Mouse (Mus musculus): ENCODE measurements at regions not wholly inside any gene's neighbourhood (a gene's known extent, or its start where the extent isn't known, plus 50 kb on each side); places are given as distances from the start of the nearest gene placed in this dataset.

DNA sequence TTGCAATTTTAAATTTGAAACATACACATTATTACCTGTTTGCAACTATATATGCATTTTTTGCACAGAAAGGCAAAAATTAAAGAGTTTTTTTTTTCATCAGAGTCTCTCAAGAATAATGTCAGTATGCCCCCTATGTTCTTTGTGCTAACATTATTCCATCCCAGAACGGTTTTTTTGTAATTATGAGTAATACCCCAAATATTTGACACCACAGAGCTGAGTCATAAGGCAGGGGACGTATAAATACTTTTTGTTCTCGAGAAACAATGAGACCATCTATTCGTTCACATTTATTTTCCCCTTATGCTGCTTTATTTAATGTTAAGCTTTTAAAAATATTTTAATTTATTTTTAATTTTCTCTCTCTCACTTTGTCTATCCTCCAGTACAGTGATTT, 578.5 kb downstream of the Cetn3 start:
- in situ Hi-C loops (cut with MboI, MseI): no loop called here

DNA sequence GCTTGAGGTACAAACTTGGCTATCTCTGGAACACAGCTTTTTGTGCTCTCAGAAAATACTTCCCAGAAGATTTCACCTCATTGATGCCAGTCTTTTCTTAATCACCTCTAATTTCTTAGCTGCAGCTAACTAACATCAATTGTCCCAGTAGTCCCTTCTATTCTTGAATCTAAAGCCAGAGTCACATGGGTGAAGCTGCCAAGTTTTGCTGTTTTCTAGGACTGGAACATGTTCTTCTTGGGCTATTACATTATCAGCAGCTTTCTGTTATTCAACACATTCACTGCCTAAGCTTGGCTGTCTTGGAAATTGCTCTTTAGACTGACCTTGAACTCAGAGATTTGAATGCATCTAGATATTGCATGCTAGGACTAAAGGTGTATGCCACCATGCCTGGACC, 583.9 kb downstream of the Cetn3 start:
- in situ Hi-C loops (cut with MboI, MseI): no loop called here

DNA sequence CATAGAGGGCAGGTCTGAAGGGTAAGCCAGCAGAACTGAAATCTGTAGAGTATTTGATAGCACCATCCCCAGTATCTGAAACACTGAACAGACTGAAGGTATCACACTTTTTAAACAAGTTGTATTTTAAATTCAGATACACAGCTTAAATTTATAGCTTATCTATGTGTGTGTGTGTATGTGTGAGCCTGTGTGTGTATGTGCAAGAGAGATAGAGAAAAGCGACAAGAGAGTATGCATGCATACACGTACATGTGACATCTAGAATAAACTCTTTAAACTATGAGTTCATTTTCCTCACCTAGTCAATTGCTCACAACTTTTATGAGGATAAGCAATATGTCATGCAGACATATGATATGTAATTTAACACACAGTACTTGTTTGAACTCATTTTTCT, 588.7 kb downstream of the Cetn3 start:
- in situ Hi-C loops (cut with MboI, MseI): loop anchor here in 1 of 2 experiments (10.0 kb wide), 1 partner anchor 493 kb away; no protein-coding TSS in a partner anchor

DNA sequence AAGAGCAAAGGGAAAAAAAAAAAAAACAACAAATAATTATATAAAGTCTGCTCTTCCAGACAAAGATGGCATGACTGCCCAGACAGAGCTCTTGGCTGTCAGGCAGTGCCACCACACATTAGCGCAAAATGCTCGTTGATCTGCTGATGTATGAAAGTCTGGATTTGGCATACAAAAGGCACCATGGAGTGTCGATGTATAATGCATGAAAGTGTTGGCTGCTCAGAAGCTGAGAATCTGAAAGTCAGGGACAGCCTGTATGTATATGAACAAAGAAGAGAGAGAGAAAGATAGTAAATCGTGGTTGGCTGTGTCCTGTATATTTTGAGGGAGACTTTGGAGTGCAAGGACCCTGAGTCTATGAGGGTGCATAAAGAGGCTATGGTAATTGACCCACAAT, 589.7 kb downstream of the Cetn3 start:
- in situ Hi-C loops (cut with MboI, MseI): loop anchor here in 1 of 2 experiments (10.0 kb wide), 1 partner anchor 492 kb away; no protein-coding TSS in a partner anchor

DNA sequence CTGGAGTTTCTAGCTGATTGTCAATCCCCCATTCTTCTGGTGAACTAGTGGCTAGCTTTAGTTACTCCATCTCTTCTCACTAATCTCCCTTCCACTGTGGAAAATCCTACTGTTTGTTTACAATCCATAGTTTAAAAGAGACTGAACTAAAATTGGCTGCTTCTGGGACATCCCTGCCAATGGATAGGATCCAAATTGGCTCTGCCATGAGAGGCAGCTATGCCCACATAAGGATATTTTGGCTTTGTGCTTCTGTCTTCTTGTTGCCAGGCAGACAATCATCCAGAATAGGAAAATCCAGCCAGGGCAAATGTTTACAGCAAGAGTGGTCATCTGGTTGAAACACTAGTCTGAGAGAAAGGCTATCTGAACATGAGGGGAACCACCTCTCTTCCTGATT, 610.0 kb downstream of the Cetn3 start:
- in situ Hi-C loops (cut with MboI, MseI): no loop called here

DNA sequence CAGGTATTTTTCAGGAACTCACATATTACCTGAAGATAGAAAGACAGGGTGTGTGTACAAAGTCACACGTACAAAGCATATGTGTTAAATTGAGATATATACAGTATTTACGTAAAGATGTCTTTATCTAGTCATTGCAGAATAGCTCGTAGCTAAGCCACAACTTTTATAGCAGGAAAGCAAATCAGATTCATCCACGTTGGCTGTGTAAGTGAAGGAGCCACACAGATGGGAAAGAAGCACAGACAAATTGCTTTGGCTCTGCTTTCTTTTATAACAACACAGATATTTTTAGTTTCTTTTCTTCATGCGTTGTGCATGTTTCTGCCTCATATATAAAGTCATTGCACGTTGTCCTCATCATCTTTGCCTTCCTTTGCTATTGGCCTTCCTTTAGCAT, 610.6 kb downstream of the Cetn3 start:
- in situ Hi-C loops (cut with MboI, MseI): no loop called here

DNA sequence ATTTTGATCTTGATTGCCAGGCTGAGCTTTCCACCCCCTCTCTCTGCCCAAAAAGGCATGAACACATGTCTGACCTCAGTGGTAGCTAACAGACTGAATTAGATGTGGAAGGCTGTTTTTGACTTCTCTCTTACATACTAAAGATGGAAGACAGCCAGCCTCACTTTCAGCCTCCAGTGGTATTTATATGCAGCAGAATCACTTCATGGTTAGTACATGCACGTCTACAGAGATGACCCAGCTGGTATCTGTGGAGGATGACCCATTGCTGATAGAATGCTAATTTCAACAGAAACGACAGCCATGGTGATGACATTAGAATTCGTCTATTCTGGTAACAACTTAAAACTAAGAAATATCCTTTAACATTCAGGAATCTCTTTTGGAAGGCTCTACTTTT, 630.8 kb downstream of the Cetn3 start:
- in situ Hi-C loops (cut with MboI, MseI): no loop called here

DNA sequence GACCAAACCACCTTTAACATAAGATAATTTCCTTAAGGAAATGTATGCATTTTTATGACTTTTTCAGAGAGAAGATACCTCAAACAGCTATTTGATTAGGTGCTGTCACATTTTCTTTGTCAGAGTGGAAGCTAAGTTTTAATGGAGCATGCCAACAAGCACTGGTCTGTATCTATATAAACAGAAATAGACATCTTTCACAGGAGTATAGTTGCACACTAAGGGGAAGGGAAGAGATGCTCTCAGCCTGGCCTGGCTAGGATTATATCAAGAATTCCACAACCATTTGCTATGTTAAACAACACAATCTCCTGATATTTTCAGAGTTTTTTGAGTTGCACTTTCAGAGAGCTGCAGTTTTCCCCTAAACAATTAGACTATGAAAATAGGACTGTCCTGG, 638.1 kb downstream of the Cetn3 start:
- in situ Hi-C loops (cut with MboI, MseI): no loop called here

DNA sequence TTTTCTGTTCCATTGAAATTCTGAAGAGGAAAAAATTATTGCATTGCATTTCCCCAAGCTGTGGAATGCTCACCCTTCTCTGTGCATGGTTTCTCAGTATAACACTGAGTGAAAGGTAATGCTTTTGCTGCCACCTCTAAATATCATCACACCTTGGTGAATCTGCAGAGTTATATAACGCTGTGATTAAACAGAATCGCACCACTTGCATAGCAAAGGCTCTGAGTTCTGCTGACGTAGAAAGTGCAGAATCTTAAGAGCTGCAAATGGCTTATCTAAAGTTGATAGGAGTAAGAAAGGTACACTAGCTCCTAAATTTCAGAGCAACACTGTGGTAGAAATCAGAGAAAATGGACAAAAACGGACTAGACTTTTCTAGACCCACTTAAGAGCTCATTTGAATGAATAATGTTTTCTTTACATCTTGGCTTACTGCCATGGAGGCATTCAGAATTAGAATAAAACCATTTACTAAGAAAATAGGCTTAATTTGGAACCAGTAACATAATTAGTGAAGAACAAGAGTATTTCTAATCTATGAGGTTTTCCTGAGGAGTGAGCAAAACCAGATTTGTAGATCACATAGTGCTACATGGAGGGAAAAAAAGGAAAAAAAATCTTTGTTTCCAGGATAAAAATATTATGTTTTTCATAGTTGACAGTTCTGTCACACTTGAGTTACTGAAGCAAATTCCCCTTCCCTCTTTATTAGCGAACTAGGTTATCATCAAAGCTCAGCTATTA, 641.2 kb downstream of the Cetn3 start:
- in situ Hi-C loops (cut with MboI, MseI): no loop called here

DNA sequence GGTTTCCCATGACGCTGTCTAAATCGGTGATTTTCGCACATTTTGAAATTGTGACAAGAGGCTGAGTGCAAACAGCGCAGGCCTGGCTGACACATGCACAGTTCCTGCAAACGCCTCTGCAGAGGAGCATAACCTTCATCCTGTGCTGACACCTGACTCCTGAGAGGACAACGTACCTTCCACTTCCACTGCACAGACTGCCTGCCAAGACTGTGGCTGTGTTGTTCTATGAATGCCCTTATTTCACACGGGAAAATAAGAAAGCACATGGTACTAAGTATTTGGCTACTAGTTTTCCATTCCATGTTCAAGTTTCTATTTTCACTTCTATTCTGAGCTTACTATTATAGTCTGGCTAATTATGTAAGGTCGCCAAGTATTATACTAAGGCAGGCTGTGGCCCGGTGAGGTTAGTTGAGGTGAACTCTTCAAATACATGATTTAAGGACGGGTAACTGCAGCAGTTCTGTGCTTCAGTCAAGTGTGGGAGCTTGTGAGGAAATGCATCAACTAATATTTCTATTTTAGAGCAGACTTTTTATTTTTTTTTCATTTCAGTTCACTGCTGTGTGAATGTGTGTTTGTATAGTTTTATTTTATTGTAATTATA, 642.0 kb downstream of the Cetn3 start:
- in situ Hi-C loops (cut with MboI, MseI): no loop called here

DNA sequence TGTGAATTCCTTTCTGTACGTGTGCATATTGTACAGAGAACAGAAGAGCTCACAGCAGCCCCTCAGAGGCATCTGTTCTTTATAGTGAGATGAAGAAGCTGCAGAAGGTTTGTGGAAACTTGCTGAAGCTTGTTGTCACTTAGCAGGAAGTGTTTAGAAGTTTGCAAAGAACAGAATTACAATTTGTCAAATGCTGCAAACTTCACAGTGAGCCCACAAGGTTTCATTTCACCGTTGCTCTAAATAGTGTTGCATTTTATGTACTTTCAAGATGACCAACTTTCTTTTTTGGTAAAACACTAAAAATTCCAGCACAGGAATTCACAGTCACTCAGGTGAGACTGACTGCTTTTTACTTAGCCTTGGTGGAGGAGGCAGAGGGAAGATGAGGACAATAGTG, 649.5 kb downstream of the Cetn3 start:
- in situ Hi-C loops (cut with MboI, MseI): loop anchor here in 1 of 2 experiments (10.0 kb wide), 1 partner anchor 442 kb away; no protein-coding TSS in a partner anchor

DNA sequence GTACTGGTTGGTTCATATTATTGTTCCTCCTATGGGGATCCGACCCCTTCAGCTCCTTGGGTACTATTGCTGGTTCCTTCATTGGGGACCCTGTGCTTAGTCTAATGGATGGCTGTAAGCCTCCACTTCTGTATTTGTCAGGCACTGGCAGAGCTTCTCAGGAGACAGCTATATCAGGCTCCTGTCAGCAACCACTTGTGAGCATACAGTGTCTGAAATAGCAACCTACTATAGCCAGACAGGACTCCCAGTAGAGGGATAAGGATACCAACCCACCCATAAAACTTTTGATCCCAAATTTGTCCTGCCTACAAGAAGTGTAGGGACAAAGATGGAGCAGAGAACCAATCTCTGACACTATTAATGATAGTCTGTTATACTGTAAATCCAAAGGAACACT, 656.4 kb downstream of the Cetn3 start:
- in situ Hi-C loops (cut with MboI, MseI): loop anchor here in 1 of 2 experiments (10.0 kb wide), 1 partner anchor 436 kb away; no protein-coding TSS in a partner anchor

DNA sequence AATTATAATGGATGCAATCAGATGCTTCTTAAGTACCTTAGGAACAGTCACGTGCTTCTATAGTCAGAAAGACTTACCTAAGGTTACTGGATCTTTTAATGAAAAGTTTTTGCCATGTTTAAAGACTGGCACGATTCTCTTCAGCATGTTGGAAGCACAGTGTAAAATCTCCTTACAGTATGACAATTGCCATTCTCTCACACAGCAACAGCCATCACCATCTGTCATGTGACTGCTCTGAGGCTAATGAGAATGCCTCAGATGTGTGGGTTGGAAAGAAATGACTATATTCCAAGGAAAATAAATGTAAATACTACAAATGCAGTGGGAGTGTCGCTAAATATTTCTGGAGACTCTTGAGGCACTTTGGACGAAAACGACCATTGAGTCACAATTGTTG, 670.8 kb downstream of the Cetn3 start:
- in situ Hi-C loops (cut with MboI, MseI): no loop called here

DNA sequence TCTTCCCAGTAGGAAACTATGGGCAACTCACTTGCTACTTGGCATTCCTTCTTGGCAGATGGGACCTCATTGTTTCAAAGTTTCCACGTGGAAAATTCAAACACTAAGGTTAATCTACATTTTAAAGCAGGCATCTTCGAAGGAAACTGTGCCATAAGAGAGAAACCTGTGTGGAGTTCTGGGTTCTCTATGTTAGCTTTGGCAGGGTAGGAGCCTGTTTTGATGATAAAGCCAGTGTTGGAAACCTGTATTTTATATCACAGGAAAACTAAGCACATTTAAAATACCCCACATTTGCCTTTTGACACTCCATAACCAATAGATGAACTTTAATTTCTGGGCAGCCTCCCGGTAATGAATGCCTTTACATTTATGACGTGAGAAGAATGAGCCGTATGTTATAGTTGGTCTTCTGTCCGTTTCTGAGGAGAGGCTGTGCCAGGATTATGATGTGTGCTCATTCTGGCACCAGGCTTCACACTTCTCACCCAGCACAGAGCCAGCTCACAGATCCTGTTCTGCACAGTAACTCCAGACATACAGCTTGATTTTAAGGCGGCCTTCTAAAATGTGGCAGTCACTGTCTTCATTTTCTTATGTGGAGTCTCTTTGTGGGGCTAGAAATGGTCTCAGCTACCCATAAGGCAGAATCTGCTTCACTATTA, 700.5 kb downstream of the Cetn3 start:
- in situ Hi-C loops (cut with MboI, MseI): no loop called here

DNA sequence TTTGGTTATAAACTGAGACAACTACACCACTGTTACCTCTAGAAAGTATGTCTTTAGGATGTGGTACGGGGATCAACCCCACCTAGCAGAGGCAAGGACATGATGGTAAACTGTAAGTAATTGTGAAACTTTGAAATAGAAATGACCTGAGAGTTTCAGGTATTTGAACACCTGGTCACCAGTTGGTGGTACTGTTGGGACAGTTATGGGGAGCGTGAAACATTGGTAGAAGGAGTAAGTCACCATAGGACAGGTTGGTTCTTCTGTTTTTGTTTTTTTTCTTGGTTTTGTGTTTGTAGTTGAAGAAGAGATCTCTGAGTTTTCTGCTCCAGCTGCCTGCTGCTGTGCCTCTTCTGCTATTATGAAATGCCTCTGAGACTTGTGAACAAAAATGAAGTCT, 713.7 kb downstream of the Cetn3 start:
- in situ Hi-C loops (cut with MboI, MseI): no loop called here

DNA sequence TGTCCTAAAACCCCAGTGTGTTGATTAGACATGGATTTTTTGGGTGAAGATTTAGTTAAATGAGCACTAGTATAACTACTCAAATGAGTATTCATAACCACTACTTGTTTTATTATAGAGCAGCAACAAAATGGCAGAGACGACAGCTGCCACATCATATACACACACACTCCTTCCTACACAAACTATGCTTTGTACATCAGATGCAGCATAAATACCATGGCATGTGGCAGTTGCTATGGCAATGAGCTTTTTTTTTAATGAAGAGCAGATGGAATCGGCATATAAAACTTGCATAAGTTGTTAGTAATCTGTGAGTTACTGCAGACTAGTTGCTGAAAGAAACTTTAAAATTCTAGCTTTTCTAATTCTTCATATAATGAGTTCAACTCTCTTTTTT, 725.3 kb downstream of the Cetn3 start:
- in situ Hi-C loops (cut with MboI, MseI): no loop called here

DNA sequence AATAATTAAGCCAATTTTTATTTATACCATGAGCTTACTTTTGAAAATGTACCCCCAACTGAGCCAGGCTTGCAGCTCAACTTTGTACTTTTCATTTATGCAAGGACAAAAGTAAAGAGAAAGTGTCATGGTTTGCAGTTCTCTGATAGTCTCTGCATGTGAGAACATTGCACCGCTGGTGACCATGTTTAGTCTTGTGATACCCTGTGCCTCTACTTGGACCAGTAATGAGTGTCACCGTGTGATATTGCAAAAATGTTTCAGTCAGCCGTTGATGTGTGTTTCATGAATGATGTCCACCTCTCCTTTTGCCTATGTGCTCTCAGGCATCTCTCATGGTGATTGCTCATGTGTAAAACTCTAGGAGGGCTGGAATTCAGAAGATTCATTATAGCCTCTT, 726.6 kb downstream of the Cetn3 start:
- in situ Hi-C loops (cut with MboI, MseI): no loop called here
